Mouse (Mus musculus) cerebellum, adult 2 months (tissue): ENCODE results near the gene Syne1. TPM values are rescaled to one million over a fixed set of nuclear protein-coding genes. Genes with fewer than 3 reads are reported as not detected.

ENCODE experiments used
- DNase-seq, 2 experiments: peaks; one replicate each; pipeline ENCODE4 v3.0.0; 2021
- H3K27ac ChIP-seq: fragments of 200-500 bp; 2 replicates; pipeline ENCODE4 v1.5.1; 2012; ENCODE audit warnings: low read length, control low read depth, inconsistent platforms; ENCODE audit not compliant: insufficient read depth
- H3K27me3 ChIP-seq: fragments of 200-500 bp; 2 replicates; pipeline ENCODE4 v1.6.1; 2012; ENCODE audit warnings: inconsistent platforms, mild to moderate bottlenecking, low read length, moderate library complexity; ENCODE audit not compliant: control insufficient read depth, insufficient read depth
- H3K4me1 ChIP-seq: fragments of 200-500 bp; 2 replicates; pipeline ENCODE4 v1.6.1; 2011; ENCODE audit warnings: low read length; ENCODE audit not compliant: control insufficient read depth, insufficient read depth
- H3K4me3 ChIP-seq: fragments of 200-500 bp; replicated peaks from 2 replicates; pipeline ENCODE3; 2011; ENCODE audit warnings: mild to moderate bottlenecking, low read depth, low read length, control low read depth; ENCODE audit not compliant: insufficient read depth
- CTCF ChIP-seq: fragments of 200-500 bp; IDR thresholded peaks from 2 replicates; pipeline ENCODE4 v1.5.1; 2011; ENCODE audit warnings: low read depth, mild to moderate bottlenecking, control low read depth, low read length, moderate library complexity, borderline replicate concordance; ENCODE audit not compliant: insufficient read depth
- POLR2A ChIP-seq: fragments of 200-500 bp; IDR thresholded peaks from 2 replicates; pipeline ENCODE4 v1.6.1; 2011; ENCODE audit warnings: low read length, control low read depth, borderline replicate concordance; ENCODE audit not compliant: insufficient read depth
- WGBS: fragments of 180-500 bp; shearing (Covaris S2); methylation state at CpG from one replicate; pipeline ENCODE4 v1.1.7; 2018; 5-methylcytosine and 5-hydroxymethylcytosine counted together
- polyA plus RNA-seq: library from polyadenylated mRNA; depleted of rRNA; stranded (reverse); fragments of >200 nt; gene quantifications from 2 replicates; pipeline ENCODE4 v1.2.3, GENCODE M21; 2012

Gene Syne1
- polyA plus RNA-seq, 1 experiment = 295 TPM

- H3K27ac ChIP-seq = peak overlapping the region; percentile 69; the same call in 1 of the 2 replicates
- H3K4me3 ChIP-seq = no peak overlapping the region
- 31% methylated on average over 3 of the region's 3 CpGs for WGBS
- DNase-seq = peak in 1 of 2 experiments; percentile 70
- H3K4me1 ChIP-seq = peaks cover 28% of the 10 kb centered on the region
- TF ChIP-seq POLR2A (no peak), CTCF (no peak)
- no peaks in the 10 kb centered on the region for H3K27me3 ChIP-seq
Measured at GRCm38 (mm10) chr10:5167481-5167880, 383.8 kb downstream of the Syne1 start.

- Histone ChIP-seq H3K27ac (no peak overlapping the region), H3K4me1 (peaks cover 28% of the 10 kb centered on the region), H3K4me3 (no peak overlapping the region), H3K27me3 (no peaks in the 10 kb centered on the region)
- TF ChIP-seq POLR2A (no peak), CTCF (no peak)
- 75% methylated on average over 5 of the region's 5 CpGs for WGBS
- DNase-seq = no peak
Measured at GRCm38 (mm10) chr10:5165439-5165838, 385.8 kb downstream of the Syne1 start.

- no peak for DNase-seq
- no peak overlapping the region for H3K4me3 ChIP-seq
- TF ChIP-seq CTCF (no peak), POLR2A (no peak)
- peaks cover 27% of the 10 kb centered on the region for H3K4me1 ChIP-seq
- no peak overlapping the region for H3K27ac ChIP-seq
- WGBS = 75% methylated on average over 6 of the region's 6 CpGs
- no peaks in the 10 kb centered on the region for H3K27me3 ChIP-seq
Measured at GRCm38 (mm10) chr10:5163770-5164169, 387.5 kb downstream of the Syne1 start.

- Histone ChIP-seq H3K27ac (no peak overlapping the region), H3K27me3 (no peaks in the 10 kb centered on the region), H3K4me3 (no peak overlapping the region), H3K4me1 (peaks cover 25% of the 10 kb centered on the region)
- 76% methylated on average over 3 of the region's 3 CpGs for WGBS
- TF ChIP-seq POLR2A = no peak
- no peak for TF ChIP-seq CTCF
- DNase-seq = no peak
Measured at GRCm38 (mm10) chr10:5163286-5163685, 388.0 kb downstream of the Syne1 start.

- DNase-seq = peak in 1 of 2 experiments; percentile 45
- Histone ChIP-seq H3K27ac (no peak overlapping the region), H3K4me1 (peaks cover 14% of the 10 kb centered on the region), H3K27me3 (no peaks in the 10 kb centered on the region), H3K4me3 (no peak overlapping the region)
- 65% methylated on average over 12 of the region's 12 CpGs for WGBS
- no peak for TF ChIP-seq POLR2A
- TF ChIP-seq CTCF = peak; percentile 51; the same call in 1 of the 2 replicates
Measured at GRCm38 (mm10) chr10:5161394-5161872, 389.8 kb downstream of the Syne1 start.

- TF ChIP-seq CTCF (no peak), POLR2A (no peak)
Measured at GRCm38 (mm10) chr10:5159679-5160078, 391.6 kb downstream of the Syne1 start.

GRCm38 (mm10) chr10:5153047-5153446 lies 398.2 kb downstream of the Syne1 start:
- no peak for DNase-seq
- Histone ChIP-seq H3K4me3 (no peak overlapping the region), H3K4me1 (peaks cover 12% of the 10 kb centered on the region; the same call in 1 of the 2 replicates), H3K27ac (no peak overlapping the region), H3K27me3 (no peaks in the 10 kb centered on the region)
- no peak for TF ChIP-seq CTCF
- TF ChIP-seq POLR2A = no peak
- 84% methylated on average over 6 of the region's 6 CpGs for WGBS

More at GRCm38 (mm10) chr10:5159679-5160078, 391.6 kb downstream of the Syne1 start:
- H3K27ac ChIP-seq = no peak overlapping the region
- no peak overlapping the region for H3K4me3 ChIP-seq
- 72% methylated on average over 8 of the region's 8 CpGs for WGBS
- H3K27me3 ChIP-seq = no peaks in the 10 kb centered on the region
- DNase-seq = no peak
- peaks cover 14% of the 10 kb centered on the region for H3K4me1 ChIP-seq

GRCm38 (mm10) chr10:5141471-5141870 lies 409.8 kb downstream of the Syne1 start:
- H3K4me1 ChIP-seq = no peaks in the 10 kb centered on the region
- no peak for TF ChIP-seq POLR2A
- TF ChIP-seq CTCF = no peak
- H3K4me3 ChIP-seq = no peak overlapping the region
- WGBS = 89% methylated on average over 5 of the region's 5 CpGs
- no peak overlapping the region for H3K27ac ChIP-seq
- no peak for DNase-seq
- H3K27me3 ChIP-seq = no peaks in the 10 kb centered on the region
